Mouse (Mus musculus): Measurements from ENCODE around the gene Clk4. TPM values are rescaled to one million over a fixed set of nuclear protein-coding genes. Genes with fewer than 3 reads are reported as not detected.
A peak's percentile ranks its signal among the peaks of the same experiment; 100 is the strongest.

Gene Clk4
- 39.4 and 51.1 TPM in 2 replicates for polyA plus RNA-seq (2012; rRNA removed)

GRCm38 (mm10) chr11:51261680-51262219 lies at the start of gene Clk4:
Clk4 (plus strand) TSS chr11:51261730.
- TF ChIP-seq POLR2A (IDR thresholded peaks at IDR 0.05; ENCODE audit: control insufficient read depth, low read depth, low read length), result no peak
- no peak for TF ChIP-seq CTCF (IDR thresholded peaks at IDR 0.05; ENCODE audit: control insufficient read depth, insufficient read depth, insufficient replicate concordance, low read depth, low read length)
- peaks cover 1% of the 10 kb centered on the region; the same call in 1 of the 2 replicates for H3K36me3 ChIP-seq (ENCODE audit: control insufficient read depth, insufficient read depth, low read length)
- peak within 1 kb of the TSS; percentile 97 for H3K4me3 ChIP-seq (ENCODE audit: control insufficient read depth, low read depth, low read length)
- H3K27ac ChIP-seq (ENCODE audit: control insufficient read depth, insufficient read depth, low read depth, low read length), result peak within 1 kb of the TSS; percentile 98
- peaks cover 4% of the 10 kb centered on the region for H3K4me1 ChIP-seq (ENCODE audit: control insufficient read depth, insufficient read depth, low read length)
- no peaks in the 10 kb centered on the region for H3K27me3 ChIP-seq (ENCODE audit: control insufficient read depth, insufficient read depth, low read length)

GRCm38 (mm10) chr11:51214021-51214420 lies 47.5 kb upstream of the Clk4 start:
- TF ChIP-seq POLR2A (IDR thresholded peaks at IDR 0.05; ENCODE audit: control insufficient read depth, low read depth, low read length) (no peak), CTCF (IDR thresholded peaks at IDR 0.05; ENCODE audit: control insufficient read depth, insufficient read depth, insufficient replicate concordance, low read depth, low read length) (peak; percentile 45; the same call in 1 of the 2 replicates)
- no peak overlapping the region for H3K27ac ChIP-seq (ENCODE audit: control insufficient read depth, insufficient read depth, low read depth, low read length)
- H3K36me3 ChIP-seq (ENCODE audit: control insufficient read depth, insufficient read depth, low read length), result no peaks in the 10 kb centered on the region
- H3K4me1 ChIP-seq (ENCODE audit: control insufficient read depth, insufficient read depth, low read length), result peaks cover 8% of the 10 kb centered on the region
- no peaks in the 10 kb centered on the region for H3K27me3 ChIP-seq (ENCODE audit: control insufficient read depth, insufficient read depth, low read length)
- no peak overlapping the region for H3K4me3 ChIP-seq (ENCODE audit: control insufficient read depth, low read depth, low read length)

- no peaks in the 10 kb centered on the region for H3K27me3 ChIP-seq (ENCODE audit: control insufficient read depth, insufficient read depth, low read length)
Observed at GRCm38 (mm10) chr11:51219396-51219980, 42.0 kb upstream of the Clk4 start.

GRCm38 (mm10) chr11:51220308-51220707 lies 41.2 kb upstream of the Clk4 start, which contains the start of gene Gm12569:
Gm12569 (plus strand) TSS chr11:51220473.
- TF ChIP-seq POLR2A (IDR thresholded peaks at IDR 0.05; ENCODE audit: control insufficient read depth, low read depth, low read length) (no peak), CTCF (IDR thresholded peaks at IDR 0.05; ENCODE audit: control insufficient read depth, insufficient read depth, insufficient replicate concordance, low read depth, low read length) (no peak)
- H3K36me3 ChIP-seq (ENCODE audit: control insufficient read depth, insufficient read depth, low read length), result no peaks in the 10 kb centered on the region
- H3K4me3 ChIP-seq (ENCODE audit: control insufficient read depth, low read depth, low read length), result peak within 1 kb of the TSS; percentile 82
- no peaks in the 10 kb centered on the region for H3K27me3 ChIP-seq (ENCODE audit: control insufficient read depth, insufficient read depth, low read length)
- no peak within 1 kb of the TSS for H3K27ac ChIP-seq (ENCODE audit: control insufficient read depth, insufficient read depth, low read depth, low read length)
- H3K4me1 ChIP-seq (ENCODE audit: control insufficient read depth, insufficient read depth, low read length), result peaks cover 10% of the 10 kb centered on the region

More at GRCm38 (mm10) chr11:51219396-51219980, 42.0 kb upstream of the Clk4 start:
- Histone ChIP-seq H3K27ac (ENCODE audit: control insufficient read depth, insufficient read depth, low read depth, low read length) (no peak overlapping the region), H3K4me1 (ENCODE audit: control insufficient read depth, insufficient read depth, low read length) (peaks cover 13% of the 10 kb centered on the region), H3K4me3 (ENCODE audit: control insufficient read depth, low read depth, low read length) (peak overlapping the region; percentile 82), H3K36me3 (ENCODE audit: control insufficient read depth, insufficient read depth, low read length) (no peaks in the 10 kb centered on the region)
- no peak for TF ChIP-seq CTCF (IDR thresholded peaks at IDR 0.05; ENCODE audit: control insufficient read depth, insufficient read depth, insufficient replicate concordance, low read depth, low read length)
- no peak; the same call in 1 of the 2 replicates for TF ChIP-seq POLR2A (IDR thresholded peaks at IDR 0.05; ENCODE audit: control insufficient read depth, low read depth, low read length)

GRCm38 (mm10) chr11:51227104-51227503 lies 34.4 kb upstream of the Clk4 start:
- H3K4me3 ChIP-seq (ENCODE audit: control insufficient read depth, low read depth, low read length), result no peak overlapping the region
- TF ChIP-seq CTCF (IDR thresholded peaks at IDR 0.05; ENCODE audit: control insufficient read depth, insufficient read depth, insufficient replicate concordance, low read depth, low read length), result no peak
- TF ChIP-seq POLR2A (IDR thresholded peaks at IDR 0.05; ENCODE audit: control insufficient read depth, low read depth, low read length), result no peak
- H3K4me1 ChIP-seq (ENCODE audit: control insufficient read depth, insufficient read depth, low read length), result no peaks in the 10 kb centered on the region
- no peak overlapping the region for H3K27ac ChIP-seq (ENCODE audit: control insufficient read depth, insufficient read depth, low read depth, low read length)
- no peaks in the 10 kb centered on the region for H3K36me3 ChIP-seq (ENCODE audit: control insufficient read depth, insufficient read depth, low read length)
- H3K27me3 ChIP-seq (ENCODE audit: control insufficient read depth, insufficient read depth, low read length), result no peaks in the 10 kb centered on the region

- no peaks in the 10 kb centered on the region for H3K36me3 ChIP-seq (ENCODE audit: control insufficient read depth, insufficient read depth, low read length)
- no peaks in the 10 kb centered on the region for H3K27me3 ChIP-seq (ENCODE audit: control insufficient read depth, insufficient read depth, low read length)
- H3K4me3 ChIP-seq (ENCODE audit: control insufficient read depth, low read depth, low read length), result no peak overlapping the region
- TF ChIP-seq CTCF (IDR thresholded peaks at IDR 0.05; ENCODE audit: control insufficient read depth, insufficient read depth, insufficient replicate concordance, low read depth, low read length) (no peak), POLR2A (IDR thresholded peaks at IDR 0.05; ENCODE audit: control insufficient read depth, low read depth, low read length) (no peak)
- no peaks in the 10 kb centered on the region for H3K4me1 ChIP-seq (ENCODE audit: control insufficient read depth, insufficient read depth, low read length)
- no peak overlapping the region for H3K27ac ChIP-seq (ENCODE audit: control insufficient read depth, insufficient read depth, low read depth, low read length)
Observed at GRCm38 (mm10) chr11:51234626-51235025, 26.9 kb upstream of the Clk4 start.

- H3K36me3 ChIP-seq (ENCODE audit: control insufficient read depth, insufficient read depth, low read length), result no peaks in the 10 kb centered on the region
- no peak overlapping the region for H3K4me3 ChIP-seq (ENCODE audit: control insufficient read depth, low read depth, low read length)
- H3K27ac ChIP-seq (ENCODE audit: control insufficient read depth, insufficient read depth, low read depth, low read length), result no peak overlapping the region
- no peaks in the 10 kb centered on the region for H3K4me1 ChIP-seq (ENCODE audit: control insufficient read depth, insufficient read depth, low read length)
- no peaks in the 10 kb centered on the region for H3K27me3 ChIP-seq (ENCODE audit: control insufficient read depth, insufficient read depth, low read length)
- TF ChIP-seq CTCF (IDR thresholded peaks at IDR 0.05; ENCODE audit: control insufficient read depth, insufficient read depth, insufficient replicate concordance, low read depth, low read length) (no peak), POLR2A (IDR thresholded peaks at IDR 0.05; ENCODE audit: control insufficient read depth, low read depth, low read length) (no peak)
Observed at GRCm38 (mm10) chr11:51242897-51243296, 18.6 kb upstream of the Clk4 start.
